Mouse (Mus musculus): Measurements from ENCODE around the gene Stac2.

DNA sequence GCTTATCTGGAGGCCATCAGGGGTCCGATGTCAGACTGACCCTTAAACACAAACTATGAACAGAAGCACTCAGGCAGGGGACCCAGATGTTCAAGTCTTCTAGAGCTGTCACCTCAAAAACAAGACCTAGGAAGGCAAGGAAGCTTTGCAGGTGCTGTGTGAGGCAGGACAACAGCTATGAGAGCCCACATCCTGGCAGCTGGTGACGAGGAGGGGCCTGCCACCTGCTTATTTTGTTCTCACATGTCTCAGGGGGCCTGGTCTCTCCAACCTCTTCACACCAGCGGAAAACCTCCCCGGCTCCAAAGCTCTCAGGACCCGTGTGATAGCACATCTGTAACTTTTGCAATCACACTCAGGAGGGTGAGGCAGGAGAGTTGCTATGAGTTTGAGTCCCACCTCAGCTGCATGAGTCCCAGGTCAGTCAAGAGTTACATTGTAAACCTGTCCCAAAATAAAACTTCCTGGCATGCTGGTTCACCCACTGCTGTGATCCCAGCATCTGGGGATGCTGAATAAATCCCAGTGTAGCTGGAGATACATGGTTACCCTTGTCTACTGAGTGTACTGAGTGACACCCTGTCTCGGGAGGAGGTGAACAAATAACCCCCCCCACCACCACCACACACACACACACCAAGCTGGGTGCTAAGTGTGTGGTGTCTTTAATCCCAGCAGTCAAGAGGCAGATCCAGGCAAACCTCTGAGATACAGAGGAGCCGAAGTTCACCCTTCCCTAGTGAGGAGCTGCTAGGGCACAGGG lies 52.7 kb downstream of the Stac2 start:
- no peak for TF ChIP-seq CTCF (IDR thresholded peaks at IDR 0.05; ENCODE audit: low read depth, low read length)
- TF ChIP-seq TAL1 (conservative IDR thresholded peaks at IDR 0.05; ENCODE audit: low read depth, low read length), result no peak
- TF ChIP-seq GATA1 (IDR thresholded peaks at IDR 0.05; ENCODE audit: borderline replicate concordance, low read length), result no peak
